Mouse (Mus musculus) gastrocnemius, postnatal 10 days (tissue): Measurements from ENCODE around the gene Ssh3. TPM values are rescaled to one million over a fixed set of nuclear protein-coding genes. Genes with fewer than 3 reads are reported as not detected.

ENCODE experiments used
- DNase-seq: peaks from one replicate; pipeline ENCODE4 v3.0.0; 2021; ENCODE audit warnings: mixed read lengths
- microRNA-seq, 2 experiments: library from miRNA; unstranded; fragments of <30 nt; microRNA quantifications; one replicate each; pipeline ENCODE4 v1.2.0; 2021
- total RNA-seq, 2 experiments: library from RNA; stranded (reverse); gene quantifications; 2 replicates each; pipeline ENCODE4 v1.2.3; 2021

Gene Ssh3
- total RNA-seq, 2 experiments from 2014 or later: 4.9 to 6.3 TPM

GRCm38 (mm10) chr19:4216041-4216685, 52.8 kb downstream of the Ssh3 start:
- DNase-seq: no peak

- no peak for DNase-seq
These were observed 53.5 kb downstream of the Ssh3 start for GRCm38 (mm10) chr19:4215451-4215840.

GRCm38 (mm10) chr19:4214771-4215450, 54.1 kb downstream of the Ssh3 start:
- DNase-seq: peak; percentile 44

- peak; percentile 49 for DNase-seq
These were observed 54.8 kb downstream of the Ssh3 start, which contains the start of the genes Clcf1 and AC109138.7 for GRCm38 (mm10) chr19:4214071-4214770. Clcf1 (plus strand) TSS chr19:4214238. AC109138.7 (plus strand) TSS chr19:4214357.

- no peak for DNase-seq
These were observed 55.4 kb downstream of the Ssh3 start for GRCm38 (mm10) chr19:4213524-4213974.

GRCm38 (mm10) chr19:4211891-4212588, 56.9 kb downstream of the Ssh3 start:
- DNase-seq: no peak

Small RNA genes lying within 50 kb of the gene (microRNA-seq; reads per million reads assigned to microRNA genes)
- gene Gm26115: 0 reads per million in 2 experiments
- 0 to 0.25 reads per million in 2 experiments for gene Mir6985

Other genes with a start within 250 kb of the Ssh3 start
- 100 to 1,000 TPM; 220 to 231 TPM for gene Gstp1, start 231.2 kb downstream of the Ssh3 start, total RNA-seq
- 10 to 100 TPM; 61.6 to 63.6 TPM for gene Gstp2, start 223.2 kb downstream of the Ssh3 start, total RNA-seq
- under 1 TPM in 1 of 2 experiments, not detected in 1; 0.79 TPM for gene Gstp3, start 209.6 kb downstream of the Ssh3 start, total RNA-seq
- gene Cabp2, start 187.6 kb downstream of the Ssh3 start, total RNA-seq: not detected
- 10 to 100 TPM; 18.1 to 18.2 TPM for gene Cdk2ap2, start 172.0 kb downstream of the Ssh3 start, total RNA-seq
- 1 to 10 TPM; 4.2 to 5.5 TPM for gene Pitpnm1, start 169.2 kb downstream of the Ssh3 start, total RNA-seq
- gene Aip, start 143.3 kb downstream of the Ssh3 start, total RNA-seq: 10 to 100 TPM; 46.5 to 47.1 TPM
- gene Gpr152, start 129.4 kb downstream of the Ssh3 start, total RNA-seq: not detected
- not detected for gene Cabp4, start 125.1 kb downstream of the Ssh3 start, total RNA-seq
- 10 to 100 TPM; 41.1 to 48.6 TPM for gene Coro1b, start 120.6 kb downstream of the Ssh3 start, total RNA-seq
- gene Ptprcap, start 115.6 kb downstream of the Ssh3 start, total RNA-seq: 1 to 10 TPM in 1 of 2 experiments, under 1 TPM in 1; 0.49 to 2.0 TPM
- gene Rps6kb2, start 105.8 kb downstream of the Ssh3 start, total RNA-seq: 10 to 100 TPM; 25.3 to 30.9 TPM
- 10 to 100 TPM; 33.1 to 47.1 TPM for gene Carns1, start 93.7 kb downstream of the Ssh3 start, total RNA-seq
- gene Tbc1d10c, start 77.9 kb downstream of the Ssh3 start, total RNA-seq: 1 to 10 TPM; 3.2 to 3.8 TPM
- 100 to 1,000 TPM; 339 to 348 TPM for gene Ppp1ca, start 77.1 kb downstream of the Ssh3 start, total RNA-seq
- gene Rad9a, start 67.5 kb downstream of the Ssh3 start, total RNA-seq: 1 to 10 TPM; 4.1 to 6.0 TPM
- 1 to 10 TPM in 1 of 2 experiments, under 1 TPM in 1; 0.47 to 2.2 TPM for gene Clcf1, start 54.9 kb downstream of the Ssh3 start, total RNA-seq
- not detected for gene AC109138.7, start 54.8 kb downstream of the Ssh3 start, total RNA-seq
- 10 to 100 TPM; 26.1 to 31.9 TPM for gene Pold4, start 37.3 kb downstream of the Ssh3 start, total RNA-seq
- 1 to 10 TPM; 1.2 to 1.3 TPM for gene Ankrd13d, start 14.0 kb upstream of the Ssh3 start, total RNA-seq
- gene Grk2, start 37.0 kb upstream of the Ssh3 start, total RNA-seq: 10 to 100 TPM; 28.1 to 41.2 TPM
- 10 to 100 TPM; 37.8 to 51.9 TPM for gene Kdm2a, start 129.1 kb upstream of the Ssh3 start, total RNA-seq
- gene Rhod, start 170.3 kb upstream of the Ssh3 start, total RNA-seq: 1 to 10 TPM; 1.4 to 3.5 TPM
- 1 to 10 TPM; 1.2 to 1.7 TPM for gene Syt12, start 208.3 kb upstream of the Ssh3 start, total RNA-seq
- gene 2010003K11Rik, start 229.4 kb upstream of the Ssh3 start, total RNA-seq: not detected
- gene Pcx, start 241.3 kb upstream of the Ssh3 start, total RNA-seq: 10 to 100 TPM; 12.7 to 18.1 TPM